Mouse (Mus musculus): ENCODE results near the gene Dnaja3. TPM values are rescaled to one million over a fixed set of nuclear protein-coding genes. Genes with fewer than 3 reads are reported as not detected.

The Dnaja3 gene
- polyA plus RNA-seq, 1 experiment: 18.3 TPM

DNA sequence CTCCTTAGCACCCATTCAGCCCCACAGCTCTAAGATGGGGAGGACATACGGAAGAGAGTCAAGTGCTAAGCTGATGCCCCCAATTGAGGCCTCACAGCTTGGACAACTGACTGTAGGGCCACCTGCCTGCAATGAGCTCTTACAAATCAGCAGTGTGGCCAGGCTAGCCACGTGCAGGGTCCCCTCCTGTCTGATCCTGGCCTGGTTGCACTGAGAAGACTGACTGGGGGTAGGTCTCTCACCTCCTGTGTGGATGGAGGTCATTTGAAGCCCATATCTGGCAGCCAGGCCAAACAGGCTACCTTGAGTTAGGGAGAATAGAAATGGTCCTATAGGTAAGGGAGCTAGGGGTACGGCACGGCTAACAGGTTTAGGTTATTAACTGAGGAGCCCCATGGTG is 6.1 kb downstream of the Dnaja3 start:
- Histone ChIP-seq H3K27ac (ENCODE audit: control insufficient read depth, insufficient read depth, low read length) (no peak overlapping the region), H3K4me1 (replicated peaks; ENCODE audit: control insufficient read depth, insufficient read depth, low read length) (no peaks in the 10 kb centered on the region), H3K36me3 (ENCODE audit: control insufficient read depth, insufficient read depth, low read length) (peaks cover 9% of the 10 kb centered on the region), H3K4me3 (ENCODE audit: control insufficient read depth, insufficient read depth, low read length) (no peak overlapping the region), H3K27me3 (ENCODE audit: control insufficient read depth, insufficient read depth, low read length) (no peaks in the 10 kb centered on the region)
- TF ChIP-seq POLR2A (IDR thresholded peaks at IDR 0.05; ENCODE audit: control insufficient read depth, extremely low read depth, insufficient read depth, low read length, poor library complexity) (no peak), CTCF (IDR thresholded peaks at IDR 0.05; ENCODE audit: borderline replicate concordance, control insufficient read depth, extremely low read depth, insufficient read depth, low read length, poor library complexity) (no peak)
- 90% methylated on average over 4 of the region's 4 CpGs for WGBS
- DNase-seq: no peak

GRCm38 (mm10) chr16:4646831-4647230 is 7.0 kb downstream of the Dnaja3 start:
- no peak for TF ChIP-seq CTCF (IDR thresholded peaks at IDR 0.05; ENCODE audit: borderline replicate concordance, control insufficient read depth, extremely low read depth, insufficient read depth, low read length, poor library complexity)
- TF ChIP-seq POLR2A (IDR thresholded peaks at IDR 0.05; ENCODE audit: control insufficient read depth, extremely low read depth, insufficient read depth, low read length, poor library complexity): no peak
- Histone ChIP-seq H3K36me3 (ENCODE audit: control insufficient read depth, insufficient read depth, low read length) (peaks cover 18% of the 10 kb centered on the region), H3K4me3 (ENCODE audit: control insufficient read depth, insufficient read depth, low read length) (no peak overlapping the region), H3K4me1 (replicated peaks; ENCODE audit: control insufficient read depth, insufficient read depth, low read length) (no peaks in the 10 kb centered on the region), H3K27me3 (ENCODE audit: control insufficient read depth, insufficient read depth, low read length) (no peaks in the 10 kb centered on the region), H3K27ac (ENCODE audit: control insufficient read depth, insufficient read depth, low read length) (no peak overlapping the region)
- 94% methylated on average over 4 of the region's 4 CpGs for WGBS
- no peak for DNase-seq

DNA sequence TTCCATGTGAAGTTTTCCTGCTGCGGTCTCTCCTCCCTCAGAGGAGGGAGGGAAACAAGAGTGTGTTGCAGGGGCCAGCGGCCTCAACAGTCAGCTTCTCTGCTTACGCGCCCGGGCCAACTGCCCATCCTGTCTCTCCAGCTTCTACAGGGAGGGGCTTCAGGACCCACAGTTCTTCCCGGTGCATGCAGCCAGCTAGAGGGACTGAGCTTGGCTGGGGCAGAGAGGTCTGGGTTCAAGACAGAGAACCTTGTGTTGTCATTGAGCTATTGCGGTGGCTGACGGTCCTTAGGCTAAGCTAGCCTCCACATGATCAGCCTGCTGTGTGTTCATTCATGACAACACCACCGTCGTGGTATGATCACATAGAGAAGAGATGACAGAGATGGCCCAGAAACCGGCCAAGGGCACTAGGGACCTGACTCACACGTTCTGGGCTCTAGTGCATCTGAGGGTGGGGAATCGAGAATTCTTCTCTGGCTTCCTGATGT is 7.9 kb downstream of the Dnaja3 start:
- Histone ChIP-seq H3K36me3 (ENCODE audit: control insufficient read depth, insufficient read depth, low read length) (peaks cover 26% of the 10 kb centered on the region), H3K4me3 (ENCODE audit: control insufficient read depth, insufficient read depth, low read length) (no peak overlapping the region), H3K27me3 (ENCODE audit: control insufficient read depth, insufficient read depth, low read length) (no peaks in the 10 kb centered on the region), H3K4me1 (replicated peaks; ENCODE audit: control insufficient read depth, insufficient read depth, low read length) (no peaks in the 10 kb centered on the region), H3K27ac (ENCODE audit: control insufficient read depth, insufficient read depth, low read length) (no peak overlapping the region)
- TF ChIP-seq POLR2A (IDR thresholded peaks at IDR 0.05; ENCODE audit: control insufficient read depth, extremely low read depth, insufficient read depth, low read length, poor library complexity) (no peak), CTCF (IDR thresholded peaks at IDR 0.05; ENCODE audit: borderline replicate concordance, control insufficient read depth, extremely low read depth, insufficient read depth, low read length, poor library complexity) (no peak)
- no peak for DNase-seq
- WGBS: 91% methylated on average over 13 of the region's 13 CpGs

DNA sequence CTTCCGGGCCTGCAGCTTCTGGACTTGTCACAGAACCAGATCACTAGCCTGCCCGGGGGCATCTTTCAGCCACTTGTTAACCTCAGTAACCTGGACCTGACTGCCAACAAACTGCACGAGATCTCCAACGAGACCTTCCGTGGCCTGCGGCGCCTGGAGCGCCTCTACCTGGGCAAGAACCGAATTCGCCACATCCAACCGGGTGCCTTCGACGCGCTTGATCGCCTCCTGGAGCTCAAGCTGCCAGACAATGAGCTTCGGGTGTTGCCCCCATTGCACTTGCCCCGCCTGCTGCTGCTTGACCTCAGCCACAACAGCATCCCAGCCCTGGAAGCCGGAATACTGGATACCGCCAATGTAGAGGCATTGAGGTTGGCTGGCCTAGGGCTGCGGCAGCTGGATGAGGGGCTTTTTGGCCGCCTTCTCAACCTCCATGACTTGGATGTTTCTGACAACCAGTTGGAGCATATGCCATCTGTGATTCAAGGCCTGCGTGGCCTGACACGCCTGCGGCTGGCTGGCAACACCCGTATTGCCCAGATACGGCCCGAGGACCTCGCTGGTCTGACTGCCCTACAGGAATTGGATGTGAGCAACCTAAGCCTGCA is 8.7 kb downstream of the Dnaja3 start:
- WGBS: 97% methylated on average over 28 of the region's 28 CpGs
- DNase-seq: no peak
- no peak overlapping the region for H3K4me3 ChIP-seq (ENCODE audit: control insufficient read depth, insufficient read depth, low read length)
- no peaks in the 10 kb centered on the region for H3K27me3 ChIP-seq (ENCODE audit: control insufficient read depth, insufficient read depth, low read length)
- no peaks in the 10 kb centered on the region for H3K4me1 ChIP-seq (replicated peaks; ENCODE audit: control insufficient read depth, insufficient read depth, low read length)
- peaks cover 30% of the 10 kb centered on the region for H3K36me3 ChIP-seq (ENCODE audit: control insufficient read depth, insufficient read depth, low read length)
- no peak overlapping the region for H3K27ac ChIP-seq (ENCODE audit: control insufficient read depth, insufficient read depth, low read length)
- TF ChIP-seq CTCF (IDR thresholded peaks at IDR 0.05; ENCODE audit: borderline replicate concordance, control insufficient read depth, extremely low read depth, insufficient read depth, low read length, poor library complexity) (no peak), POLR2A (IDR thresholded peaks at IDR 0.05; ENCODE audit: control insufficient read depth, extremely low read depth, insufficient read depth, low read length, poor library complexity) (no peak)

DNA sequence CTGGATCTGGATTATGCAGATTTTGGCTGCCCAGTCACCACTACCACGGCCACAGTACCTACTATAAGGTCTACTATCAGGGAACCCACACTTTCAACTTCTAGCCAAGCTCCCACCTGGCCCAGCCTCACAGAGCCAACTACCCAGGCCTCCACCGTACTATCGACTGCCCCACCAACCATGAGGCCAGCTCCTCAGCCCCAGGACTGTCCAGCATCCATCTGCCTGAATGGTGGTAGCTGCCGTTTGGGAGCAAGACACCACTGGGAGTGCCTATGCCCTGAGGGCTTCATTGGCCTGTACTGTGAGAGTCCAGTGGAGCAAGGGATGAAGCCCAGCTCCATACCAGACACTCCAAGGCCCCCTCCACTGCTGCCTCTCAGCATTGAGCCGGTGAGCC is 9.4 kb downstream of the Dnaja3 start:
- WGBS: 96% methylated on average over 5 of the region's 5 CpGs
- peaks cover 30% of the 10 kb centered on the region for H3K36me3 ChIP-seq (ENCODE audit: control insufficient read depth, insufficient read depth, low read length)
- TF ChIP-seq POLR2A (IDR thresholded peaks at IDR 0.05; ENCODE audit: control insufficient read depth, extremely low read depth, insufficient read depth, low read length, poor library complexity) (no peak), CTCF (IDR thresholded peaks at IDR 0.05; ENCODE audit: borderline replicate concordance, control insufficient read depth, extremely low read depth, insufficient read depth, low read length, poor library complexity) (no peak)
- no peak for DNase-seq
- H3K4me1 ChIP-seq (replicated peaks; ENCODE audit: control insufficient read depth, insufficient read depth, low read length): no peaks in the 10 kb centered on the region
- H3K27ac ChIP-seq (ENCODE audit: control insufficient read depth, insufficient read depth, low read length): no peak overlapping the region
- no peaks in the 10 kb centered on the region for H3K27me3 ChIP-seq (ENCODE audit: control insufficient read depth, insufficient read depth, low read length)
- H3K4me3 ChIP-seq (ENCODE audit: control insufficient read depth, insufficient read depth, low read length): no peak overlapping the region

DNA sequence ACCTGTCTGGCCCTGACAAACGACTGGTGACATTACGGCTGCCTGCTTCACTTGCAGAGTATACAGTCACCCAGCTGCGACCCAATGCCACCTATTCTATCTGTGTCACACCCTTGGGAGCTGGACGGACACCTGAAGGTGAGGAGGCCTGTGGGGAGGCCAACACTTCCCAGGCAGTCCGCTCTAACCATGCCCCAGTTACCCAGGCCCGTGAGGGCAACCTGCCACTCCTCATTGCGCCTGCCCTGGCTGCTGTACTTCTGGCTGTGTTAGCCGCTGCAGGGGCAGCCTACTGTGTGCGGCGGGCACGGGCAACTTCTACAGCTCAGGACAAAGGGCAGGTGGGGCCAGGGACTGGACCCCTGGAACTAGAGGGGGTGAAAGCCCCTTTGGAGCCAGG is 9.9 kb downstream of the Dnaja3 start:
- H3K4me1 ChIP-seq (replicated peaks; ENCODE audit: control insufficient read depth, insufficient read depth, low read length): no peaks in the 10 kb centered on the region
- DNase-seq: no peak
- H3K36me3 ChIP-seq (ENCODE audit: control insufficient read depth, insufficient read depth, low read length): peaks cover 33% of the 10 kb centered on the region
- TF ChIP-seq POLR2A (IDR thresholded peaks at IDR 0.05; ENCODE audit: control insufficient read depth, extremely low read depth, insufficient read depth, low read length, poor library complexity): no peak
- TF ChIP-seq CTCF (IDR thresholded peaks at IDR 0.05; ENCODE audit: borderline replicate concordance, control insufficient read depth, extremely low read depth, insufficient read depth, low read length, poor library complexity): no peak
- H3K27me3 ChIP-seq (ENCODE audit: control insufficient read depth, insufficient read depth, low read length): no peaks in the 10 kb centered on the region
- WGBS: 95% methylated on average over 11 of the region's 11 CpGs
- no peak overlapping the region for H3K27ac ChIP-seq (ENCODE audit: control insufficient read depth, insufficient read depth, low read length)
- H3K4me3 ChIP-seq (ENCODE audit: control insufficient read depth, insufficient read depth, low read length): no peak overlapping the region

- DNase-seq: no peak
- Histone ChIP-seq H3K4me1 (replicated peaks; ENCODE audit: control insufficient read depth, insufficient read depth, low read length) (no peaks in the 10 kb centered on the region), H3K4me3 (ENCODE audit: control insufficient read depth, insufficient read depth, low read length) (no peak overlapping the region), H3K27ac (ENCODE audit: control insufficient read depth, insufficient read depth, low read length) (no peak overlapping the region), H3K27me3 (ENCODE audit: control insufficient read depth, insufficient read depth, low read length) (no peaks in the 10 kb centered on the region), H3K36me3 (ENCODE audit: control insufficient read depth, insufficient read depth, low read length) (peaks cover 37% of the 10 kb centered on the region)
- 97% methylated on average over 3 of the region's 3 CpGs for WGBS
- no peak for TF ChIP-seq CTCF (IDR thresholded peaks at IDR 0.05; ENCODE audit: borderline replicate concordance, control insufficient read depth, extremely low read depth, insufficient read depth, low read length, poor library complexity)
- TF ChIP-seq POLR2A (IDR thresholded peaks at IDR 0.05; ENCODE audit: control insufficient read depth, extremely low read depth, insufficient read depth, low read length, poor library complexity): no peak
These were observed 10.4 kb downstream of the Dnaja3 start for GRCm38 (mm10) chr16:4650161-4650560.

Measured in thymus, adult 2 months (tissue).